Mouse (Mus musculus) ovary, adult 2 months (tissue): ENCODE results near the gene Gm10073. TPM values are rescaled to one million over a fixed set of nuclear protein-coding genes. Genes with fewer than 3 reads are reported as not detected.

Experiments
- polyA plus RNA-seq: library from polyadenylated mRNA; depleted of rRNA; stranded (reverse); fragments of >200 nt; gene quantifications from 2 replicates; pipeline ENCODE4 v1.2.3, GENCODE M21; 2012; rRNA removed

Gene Gm10073
- polyA plus RNA-seq = 139 and 241 TPM in 2 replicates

GRCm38 (mm10) chr8:106573168-106573567 is at the start of gene Gm10073:
Gene Gm10073 (minus strand): TSS chr8:106573461.

GRCm38 (mm10) chr8:106603131-106603819 is 30.0 kb upstream of the Gm10073 start, which contains the start of gene Cdh1:
Gene Cdh1 (plus strand): TSS chr8:106603351.

Other genes starting within 250 kb of the Gm10073 start
- gene Smpd3, start 235.5 kb downstream of the Gm10073 start, polyA plus RNA-seq = 2.3 and 3.7 TPM in 2 replicates
- 3.5 TPM in 2 replicates for gene Zfp90, start 158.1 kb downstream of the Gm10073 start, polyA plus RNA-seq
- not detected in 2 replicates for gene 6030452D12Rik, start 72.9 kb downstream of the Gm10073 start, polyA plus RNA-seq
- 15.8 and 17.4 TPM in 2 replicates for gene Cdh3, start 62.6 kb downstream of the Gm10073 start, polyA plus RNA-seq
- 31.1 TPM in 2 replicates for gene Cdh1, start 29.9 kb upstream of the Gm10073 start, polyA plus RNA-seq
- 7.9 and 9.3 TPM in 2 replicates for gene Tango6, start 109.6 kb upstream of the Gm10073 start, polyA plus RNA-seq